Mouse (Mus musculus) cerebellum, adult 11 months (tissue): ENCODE results near the gene Arhgap35.
"Not testable (repeated sequence)": the region's sequence is repeated elsewhere in the genome, so short reads cannot be mapped to it uniquely, and the experiment has no call there.

Experiments
- DNase-seq: peaks from one replicate; pipeline ENCODE4 v3.0.0; 2022

The Arhgap35 gene

DNA sequence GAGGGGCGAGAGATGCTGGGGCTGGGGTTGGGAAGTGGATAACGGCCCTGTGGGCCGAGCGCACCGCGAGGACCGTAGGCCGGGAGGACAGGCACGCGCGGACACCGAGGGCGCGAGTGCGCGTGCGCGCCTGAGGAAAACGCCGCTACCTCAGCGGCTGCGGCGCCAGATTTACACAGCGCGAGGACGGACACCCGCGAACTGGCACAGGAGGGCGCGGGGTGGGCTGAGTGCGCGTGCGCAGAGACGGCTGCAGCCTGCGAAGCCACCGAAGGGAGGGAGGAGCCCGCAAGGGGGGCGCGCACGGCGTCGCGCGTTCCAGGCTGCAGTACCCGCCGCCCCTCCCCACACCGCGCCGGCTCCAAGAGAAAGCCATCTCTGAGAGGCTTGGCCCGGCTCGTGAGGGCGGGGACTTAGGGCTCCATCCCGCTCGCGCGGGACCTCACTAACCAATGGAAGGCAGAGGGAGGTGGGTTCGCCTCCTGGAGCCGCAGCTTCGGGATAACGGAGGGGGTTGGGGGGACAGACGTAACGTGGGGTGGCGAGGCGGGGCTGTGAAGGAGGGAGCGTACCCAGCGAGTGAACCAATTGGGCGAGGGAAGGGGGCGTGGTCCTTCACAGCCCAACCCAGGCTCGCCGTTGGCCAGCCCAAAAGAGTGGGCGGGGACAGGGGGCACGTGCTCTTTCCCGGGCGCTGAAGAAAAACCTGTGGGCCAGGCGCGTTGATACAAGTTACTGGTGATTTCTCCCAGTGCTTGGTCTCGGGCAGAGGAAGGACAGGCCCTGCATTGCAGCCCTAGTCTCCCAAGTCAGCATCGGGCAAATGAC, at the start of gene Arhgap35:
Arhgap35 (minus strand) TSS at position 106 of the 828 bp plus-strand sequence.
- DNase-seq = peak; percentile 100

DNA sequence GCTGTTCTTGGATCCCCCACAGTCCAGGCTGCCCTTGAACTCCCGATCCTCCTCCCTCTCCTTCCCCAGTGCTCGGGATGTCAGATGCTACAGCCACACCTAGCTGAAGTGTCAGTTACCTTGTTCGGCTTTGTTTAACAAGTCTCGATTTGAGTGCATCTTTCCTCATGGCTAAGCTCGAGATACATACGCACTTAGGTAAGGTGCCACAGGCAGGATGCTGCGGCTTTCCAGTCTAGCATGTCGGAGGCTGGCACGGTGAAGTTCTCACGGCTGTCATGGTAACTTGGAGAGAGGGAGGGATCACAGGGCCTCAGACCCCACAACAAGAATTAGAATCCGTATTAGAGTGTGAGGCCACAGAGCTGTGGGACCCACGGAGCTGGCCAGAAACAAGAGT, 29.5 kb upstream of the Arhgap35 start:
- DNase-seq = no peak

DNA sequence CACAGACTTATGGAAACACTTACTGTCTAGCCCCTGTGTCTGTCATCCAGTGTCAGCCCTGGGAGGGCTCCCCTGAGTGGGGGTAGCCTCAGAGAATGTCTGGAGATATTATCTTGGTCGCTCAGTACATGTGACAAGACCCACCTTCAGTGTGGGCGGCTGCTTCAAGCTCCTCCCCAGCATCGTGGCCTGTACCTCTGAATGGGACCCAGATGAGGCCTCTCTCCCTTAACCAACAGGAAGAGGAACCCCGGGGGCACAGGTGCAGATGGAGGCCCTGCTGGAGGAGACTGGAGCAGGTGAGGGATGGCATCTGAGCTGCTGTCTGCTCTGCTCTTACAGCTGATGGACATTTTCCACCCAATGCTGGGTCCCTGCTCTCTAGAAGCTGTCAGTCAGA, 28.3 kb upstream of the Arhgap35 start:
- DNase-seq = not testable (repeated sequence)

DNA sequence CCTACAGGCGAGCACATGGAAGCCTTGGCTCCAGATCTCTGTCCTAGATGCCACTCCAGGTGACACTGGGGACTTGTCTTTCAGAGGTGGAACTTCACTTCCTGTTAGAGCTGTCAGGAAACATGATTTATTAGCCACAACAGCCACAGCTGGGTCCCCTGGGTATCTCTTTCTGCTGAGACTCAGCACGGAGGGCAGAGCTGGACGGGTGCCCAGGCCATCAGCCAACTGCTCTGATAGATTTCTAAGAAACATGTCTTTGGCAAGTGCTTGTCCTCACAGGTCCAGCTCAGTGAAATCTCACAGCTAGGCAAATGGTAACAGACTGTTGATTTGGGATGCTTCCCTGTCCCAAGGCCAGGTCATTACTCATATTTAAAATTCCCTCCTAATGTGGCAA, 24.2 kb upstream of the Arhgap35 start:
- DNase-seq = no peak

DNA sequence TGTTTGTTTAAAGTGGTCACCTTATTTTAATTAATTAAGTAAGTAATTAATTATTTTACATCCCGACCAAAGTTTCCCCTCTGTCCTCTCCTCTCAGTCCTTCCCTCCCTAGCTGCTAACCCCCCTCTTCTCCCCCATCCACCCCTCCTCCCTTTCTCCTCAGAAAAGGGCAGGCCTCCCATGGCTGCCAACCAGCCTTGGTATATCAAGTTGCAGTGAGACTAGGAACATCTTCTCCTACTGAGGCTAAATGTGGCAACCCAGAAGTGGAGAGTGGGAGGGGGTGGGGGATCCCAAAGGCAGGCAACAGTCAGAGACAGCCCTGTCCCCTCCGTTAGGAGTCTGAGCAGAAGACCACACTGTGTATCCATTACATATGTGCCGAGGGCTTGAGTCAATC, 20.3 kb upstream of the Arhgap35 start:
- DNase-seq = no peak

DNA sequence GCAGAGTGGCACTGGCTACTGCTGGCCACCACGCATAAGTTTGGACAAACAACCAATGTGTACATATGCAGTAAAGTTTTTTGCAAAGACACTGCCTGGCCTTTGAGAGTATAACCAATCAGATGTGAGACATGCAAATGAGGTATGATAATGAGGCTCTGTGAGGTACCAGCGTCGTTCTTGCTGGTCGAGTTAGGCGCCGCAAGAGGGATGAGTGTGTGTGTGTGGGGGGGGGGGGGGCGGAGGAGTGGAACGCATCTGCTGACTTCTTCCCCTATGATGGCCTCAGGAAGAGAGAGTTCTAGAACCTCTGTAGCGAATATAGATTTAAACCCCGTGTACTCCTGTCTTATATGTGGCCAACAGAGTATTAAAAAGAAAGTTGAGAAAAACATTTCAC, 19.1 kb upstream of the Arhgap35 start:
- DNase-seq = not testable (repeated sequence)

DNA sequence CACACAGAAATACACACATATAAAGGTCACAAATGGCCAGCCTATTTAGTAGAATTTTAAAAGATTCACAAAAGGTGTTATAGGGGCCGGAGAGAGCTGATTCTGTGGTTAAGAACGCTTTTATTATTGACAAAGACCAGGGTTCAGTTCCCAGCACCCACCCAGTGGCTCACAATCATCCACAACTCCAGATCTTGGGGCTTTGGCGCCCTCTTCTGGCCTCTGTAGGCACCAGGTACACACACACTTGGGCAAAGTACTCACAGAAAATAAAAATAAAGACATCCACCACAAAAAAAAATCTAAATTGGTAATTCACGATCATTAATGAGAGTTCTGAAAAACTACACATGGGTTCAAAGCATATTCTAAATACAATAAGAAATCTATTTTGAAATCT, 17.1 kb upstream of the Arhgap35 start:
- DNase-seq = no peak

DNA sequence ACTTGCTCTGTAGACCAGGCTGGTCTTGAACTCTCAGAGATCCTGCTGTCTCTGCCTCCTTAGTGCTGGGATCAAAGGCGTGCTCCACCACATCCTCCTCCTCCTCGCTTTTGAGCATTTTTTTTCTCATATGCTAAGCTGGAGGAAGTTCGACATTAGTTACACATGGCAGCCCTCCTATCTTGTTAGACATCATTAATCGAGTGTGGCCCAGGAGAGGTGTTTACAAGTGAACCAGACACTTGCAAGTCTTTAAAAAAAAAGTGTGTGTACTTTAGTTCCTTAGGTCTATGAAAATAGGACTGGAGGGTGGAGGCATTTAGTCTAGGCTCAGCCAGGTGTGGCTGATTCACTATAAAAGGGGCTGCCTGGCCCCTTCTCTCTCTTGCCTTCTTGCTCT, 16.2 kb upstream of the Arhgap35 start:
- no peak for DNase-seq

DNA sequence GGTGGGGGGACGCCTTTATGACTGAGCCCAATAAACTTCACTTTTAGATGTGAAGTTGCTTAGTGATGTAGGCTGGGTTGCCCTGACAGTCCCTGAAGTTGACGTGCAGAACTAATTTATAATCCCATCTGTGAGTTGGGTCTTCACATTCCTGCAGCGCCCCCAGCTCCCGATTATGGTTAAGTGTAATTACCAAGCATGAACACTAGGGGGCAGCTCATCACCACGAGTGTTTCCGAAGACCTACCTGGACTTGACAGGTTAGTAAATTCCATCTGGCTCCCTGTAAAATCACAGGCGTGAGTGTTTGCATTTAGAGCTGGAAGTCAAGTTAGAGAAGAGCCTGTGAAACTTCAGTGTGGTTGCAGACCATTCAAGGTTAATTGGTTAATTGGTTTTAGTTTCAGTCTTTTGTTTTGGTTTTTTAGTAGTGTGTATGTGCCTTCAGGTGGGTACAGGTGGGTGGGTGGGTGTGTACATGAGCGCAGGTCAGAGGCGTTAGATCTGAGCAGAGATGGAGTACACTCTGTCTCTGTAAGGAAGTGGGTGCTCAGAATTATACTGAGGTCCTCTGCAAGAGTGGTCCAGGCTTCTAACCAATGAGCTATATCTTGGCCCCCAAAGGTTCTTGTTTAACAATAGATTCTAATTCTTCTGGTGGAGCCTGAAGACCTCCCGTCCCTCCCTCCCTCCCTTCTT, 15.0 kb upstream of the Arhgap35 start:
- peak; percentile 26 for DNase-seq

DNA sequence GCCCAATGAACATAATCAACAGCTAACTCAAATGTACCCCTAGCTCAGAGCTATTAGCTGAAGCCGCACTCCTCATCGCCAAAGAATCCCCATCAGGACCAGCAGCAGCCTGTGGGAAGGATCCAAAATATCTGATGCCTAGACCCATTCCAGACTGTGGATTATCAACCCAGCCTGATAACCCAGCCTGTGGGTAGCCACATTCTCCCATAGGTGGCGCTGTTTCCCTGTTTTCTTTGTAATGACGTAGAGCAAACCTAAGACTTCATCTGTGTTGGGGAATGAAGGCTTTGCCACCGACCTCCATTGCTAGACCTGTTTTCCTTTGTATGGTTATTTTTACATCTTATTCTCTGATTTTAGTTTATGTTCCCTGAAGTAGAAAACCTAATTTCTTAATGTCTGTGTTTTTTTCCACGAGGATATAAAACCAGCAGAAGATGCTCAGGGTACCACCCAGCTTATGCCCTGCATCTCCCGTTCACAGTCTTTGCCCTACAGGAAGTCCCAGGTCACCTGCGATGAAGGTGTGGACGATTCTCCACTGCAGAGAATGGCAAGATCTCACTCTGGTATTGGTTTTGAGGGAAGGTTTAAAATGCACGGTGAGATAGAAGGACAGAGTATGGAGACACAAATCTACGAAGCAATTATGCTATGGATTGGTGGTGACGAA, 13.4 kb upstream of the Arhgap35 start:
- DNase-seq = peak; percentile 46

DNA sequence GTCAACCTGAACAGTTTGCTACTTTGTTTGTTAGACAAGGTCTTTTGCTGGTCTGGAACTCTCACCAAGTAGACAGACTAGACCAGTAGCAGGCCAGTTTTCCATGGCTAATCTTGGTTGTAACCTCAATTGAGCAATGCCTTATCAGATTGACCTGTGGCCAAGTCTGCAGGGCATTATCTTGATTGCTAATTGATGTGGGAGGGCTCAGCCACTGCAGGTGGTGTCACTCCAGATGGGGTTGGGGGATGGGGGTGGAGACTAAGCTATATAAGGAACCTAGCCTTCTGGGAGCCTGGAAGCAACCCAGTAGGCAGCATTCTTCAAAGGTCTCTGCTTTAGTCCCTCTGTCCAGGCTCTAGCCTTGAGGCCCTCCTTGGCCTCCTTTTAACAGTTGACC, 8.9 kb upstream of the Arhgap35 start:
- DNase-seq = no peak

DNA sequence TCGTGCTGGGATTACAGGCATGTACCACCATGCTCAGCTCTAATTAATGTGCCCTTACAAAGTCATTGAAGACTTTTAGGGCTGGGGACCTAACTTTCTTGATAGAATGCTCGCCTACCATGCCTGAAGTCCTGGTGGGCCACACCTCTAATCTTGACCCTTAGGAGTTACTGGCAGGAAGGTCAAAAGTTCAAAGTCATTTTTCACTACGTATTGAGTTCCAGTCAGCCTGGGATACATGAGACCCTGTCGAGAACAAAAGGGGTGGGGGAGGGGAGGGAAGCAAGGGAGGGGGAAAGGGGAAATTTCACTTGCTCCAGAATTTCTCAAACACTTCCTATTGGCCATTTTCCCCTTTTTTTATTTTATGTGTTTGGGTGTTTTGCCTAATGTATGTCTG, 8.3 kb upstream of the Arhgap35 start:
- no peak for DNase-seq

DNA sequence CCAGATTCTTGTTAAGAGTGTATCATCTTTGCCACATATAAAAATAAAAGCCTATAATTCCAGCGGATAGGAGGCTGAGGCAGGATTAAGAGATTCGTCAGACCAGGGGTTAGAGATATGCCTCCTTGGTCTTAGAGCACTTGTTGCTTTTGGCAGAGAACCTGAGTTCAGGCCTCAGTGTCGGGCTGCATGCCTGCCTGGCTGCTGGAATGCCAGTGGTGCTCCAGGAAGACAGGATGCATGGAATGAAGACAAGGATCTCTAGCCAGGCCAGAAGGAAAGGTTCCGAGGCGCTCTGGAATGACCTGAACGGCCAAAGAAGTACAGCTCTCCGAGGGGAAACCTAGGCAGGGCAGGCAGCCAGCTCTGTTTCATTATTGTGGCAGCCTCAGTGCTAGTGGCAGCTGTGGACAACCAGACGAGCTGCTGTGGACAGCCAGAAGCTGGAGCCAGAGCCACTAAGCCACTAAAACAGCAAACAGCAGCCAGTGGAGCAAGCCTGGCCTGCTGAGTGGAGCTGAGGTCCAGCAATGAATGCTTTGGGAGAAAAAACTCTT, 6.4 kb upstream of the Arhgap35 start:
- DNase-seq = no peak

DNA sequence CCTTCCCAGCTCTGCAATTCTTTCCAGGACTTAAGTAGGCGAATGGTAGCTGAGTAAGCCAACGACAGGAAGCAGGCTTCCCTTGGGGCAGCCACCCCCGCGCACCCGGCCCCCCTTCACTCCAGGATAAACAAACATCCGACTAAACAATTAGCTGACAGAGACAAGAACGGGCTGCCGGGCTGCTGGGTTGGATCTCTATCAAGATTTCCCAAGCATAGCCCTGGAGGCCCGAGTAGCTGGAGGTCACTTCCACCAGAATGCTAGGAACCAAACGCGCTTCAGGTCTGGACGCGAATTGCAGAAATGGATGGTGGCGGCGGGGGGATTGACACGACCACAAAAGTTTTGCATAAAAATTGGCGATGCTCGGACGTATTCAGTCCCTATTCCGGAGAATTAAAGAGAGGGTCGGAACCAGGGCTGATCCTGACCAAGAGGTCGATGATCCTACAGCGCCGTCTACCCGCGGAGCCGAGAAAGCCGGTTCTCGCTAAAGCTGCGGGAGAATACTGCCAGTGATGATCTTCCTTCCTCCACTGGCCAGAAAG, 3.9 kb upstream of the Arhgap35 start:
- peak; percentile 51 for DNase-seq

DNA sequence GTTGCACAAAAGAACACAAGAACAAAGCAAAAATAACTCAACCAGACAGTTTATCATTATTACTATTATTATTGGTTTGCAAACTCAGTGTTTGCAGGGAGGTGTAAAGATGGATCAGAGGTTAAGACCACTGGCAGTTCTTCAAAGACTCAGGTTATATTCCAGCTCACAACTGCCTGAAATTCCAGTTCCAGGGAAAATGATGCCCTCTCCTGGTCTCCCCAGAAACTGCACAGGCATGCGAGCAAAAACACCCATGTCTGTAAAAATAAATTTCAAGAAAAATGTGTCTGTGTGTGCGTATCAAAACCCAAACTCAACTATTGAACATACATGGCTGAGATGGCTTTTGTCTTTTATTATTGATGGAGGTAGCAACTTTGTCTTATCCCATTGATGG, 2.3 kb upstream of the Arhgap35 start:
- DNase-seq = peak; percentile 55

DNA sequence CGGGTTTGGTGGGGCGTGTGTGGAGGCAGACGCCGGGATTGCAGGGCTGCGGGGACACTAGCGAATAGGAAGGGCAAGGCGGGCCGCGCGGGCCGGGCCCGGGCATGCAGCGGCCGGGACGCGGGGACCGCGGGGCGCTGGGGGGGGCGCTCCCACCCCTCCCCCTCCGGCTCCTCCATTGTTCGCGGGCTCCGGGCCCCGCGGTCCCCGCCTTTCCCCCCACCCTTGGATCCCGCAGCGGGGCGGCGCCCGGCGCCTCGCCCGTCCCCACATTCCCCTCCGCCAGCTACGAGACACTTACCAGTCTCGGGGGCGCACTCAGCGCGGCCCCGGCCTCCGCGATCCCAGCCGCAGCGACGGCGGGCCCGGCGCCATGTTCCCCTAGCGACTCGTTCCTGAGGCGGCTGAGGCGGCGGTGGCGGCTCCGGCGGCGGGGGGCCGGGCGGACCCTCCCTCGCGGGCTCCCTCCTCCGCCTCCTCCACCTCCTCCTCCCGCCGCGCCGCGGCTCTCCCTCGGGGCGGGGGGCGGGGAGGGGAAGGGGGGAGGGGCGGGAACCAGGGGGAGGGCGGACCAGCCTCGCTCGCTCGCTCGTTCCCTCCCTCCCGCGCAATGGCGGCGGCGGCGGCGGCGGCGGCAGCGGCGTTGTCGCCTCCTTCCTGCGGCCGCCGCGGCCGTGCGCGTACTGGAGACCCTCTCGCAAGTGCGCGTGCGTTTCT, 464 bp downstream of the Arhgap35 start:
- DNase-seq = peak; percentile 74

DNA sequence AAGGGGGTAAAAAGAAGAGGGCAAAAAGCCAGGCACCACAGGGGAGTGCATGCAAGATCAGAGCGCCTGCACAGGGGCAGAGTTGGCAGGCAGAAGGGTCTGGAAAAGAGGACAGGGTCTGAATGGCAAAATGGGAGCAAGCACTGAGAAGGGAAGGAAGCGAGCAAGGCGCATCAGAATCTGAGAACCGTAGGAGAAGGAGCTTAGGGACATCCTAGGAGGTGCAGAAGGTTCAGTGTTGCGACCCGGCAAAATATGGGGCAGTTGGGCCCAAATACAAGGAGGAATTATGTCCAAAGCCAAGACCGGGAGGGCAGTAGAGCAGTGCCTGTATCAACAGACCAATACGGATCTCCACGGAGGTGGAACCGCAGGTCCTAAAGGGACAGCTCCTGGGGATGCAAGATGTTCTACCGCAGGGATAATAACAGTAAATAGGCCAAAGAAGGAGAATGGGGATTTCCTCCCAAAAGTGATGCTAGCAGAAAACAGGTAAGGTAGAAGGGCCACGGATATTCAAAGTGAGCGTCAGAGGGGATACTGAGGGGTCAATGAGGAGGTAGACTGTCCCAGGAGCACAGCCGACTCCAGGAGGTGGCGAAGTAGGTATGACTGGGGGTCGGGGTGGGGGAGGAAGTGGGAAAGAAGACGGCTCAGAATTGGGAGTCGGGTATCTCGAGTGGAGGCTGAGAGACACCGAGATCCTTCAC, 1.2 kb downstream of the Arhgap35 start:
- DNase-seq = peak; percentile 51

DNA sequence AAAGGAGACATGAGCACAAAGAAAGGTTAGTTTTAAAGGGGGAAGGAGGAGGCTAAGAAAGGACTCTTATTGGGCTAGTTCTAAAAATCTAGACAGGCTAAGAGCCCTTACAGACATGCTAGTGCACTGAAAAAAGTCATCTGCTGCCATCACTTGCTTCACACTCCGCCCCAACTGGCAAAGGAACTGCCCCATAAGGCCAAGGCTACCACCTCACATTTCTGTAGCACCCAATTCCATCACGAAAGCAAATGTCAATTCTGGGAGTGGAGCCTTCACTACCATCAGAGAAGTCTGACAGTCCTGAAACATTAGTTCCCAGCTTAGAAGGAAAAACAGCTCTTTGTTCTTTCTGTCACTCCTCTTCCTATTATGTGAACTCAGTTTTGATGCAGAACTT, 4.4 kb downstream of the Arhgap35 start:
- DNase-seq = no peak

DNA sequence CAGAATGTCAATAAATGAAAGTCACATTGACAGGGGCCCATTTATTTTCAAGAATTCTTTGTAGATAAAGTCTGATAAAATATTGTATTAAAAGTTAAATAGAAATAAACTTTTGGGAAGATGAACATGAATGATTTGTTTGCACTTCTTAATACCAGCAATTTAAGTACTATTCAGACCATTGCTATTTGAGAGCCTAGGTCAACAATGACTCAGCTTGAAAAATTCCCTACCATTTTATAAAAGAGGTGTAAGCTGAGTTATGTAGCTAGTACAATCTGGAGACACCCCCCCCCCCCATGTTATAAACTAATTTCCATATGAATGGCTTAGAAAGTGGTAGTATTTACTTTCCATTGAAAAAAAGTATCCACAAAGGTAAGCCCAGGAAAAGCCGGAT, 5.8 kb downstream of the Arhgap35 start:
- DNase-seq = no peak

DNA sequence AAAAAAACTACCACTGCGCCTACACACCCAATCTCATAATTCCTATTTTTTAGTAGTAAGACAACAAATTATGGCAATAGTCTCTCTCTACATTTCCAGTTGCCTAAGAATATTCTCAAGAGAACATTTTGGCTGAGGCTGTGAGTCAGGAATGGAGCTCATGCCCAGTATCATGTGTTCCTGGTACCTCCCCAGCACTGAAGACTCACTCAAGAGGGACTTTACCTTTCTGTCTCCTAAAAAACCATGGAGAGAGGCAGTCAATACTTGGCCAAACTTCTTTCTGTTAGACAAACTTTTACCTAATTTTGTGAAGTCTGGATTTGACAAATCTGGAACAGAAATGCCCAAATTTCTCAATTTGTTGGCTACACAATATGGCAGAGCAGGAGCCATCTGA, 6.7 kb downstream of the Arhgap35 start:
- no peak for DNase-seq

DNA sequence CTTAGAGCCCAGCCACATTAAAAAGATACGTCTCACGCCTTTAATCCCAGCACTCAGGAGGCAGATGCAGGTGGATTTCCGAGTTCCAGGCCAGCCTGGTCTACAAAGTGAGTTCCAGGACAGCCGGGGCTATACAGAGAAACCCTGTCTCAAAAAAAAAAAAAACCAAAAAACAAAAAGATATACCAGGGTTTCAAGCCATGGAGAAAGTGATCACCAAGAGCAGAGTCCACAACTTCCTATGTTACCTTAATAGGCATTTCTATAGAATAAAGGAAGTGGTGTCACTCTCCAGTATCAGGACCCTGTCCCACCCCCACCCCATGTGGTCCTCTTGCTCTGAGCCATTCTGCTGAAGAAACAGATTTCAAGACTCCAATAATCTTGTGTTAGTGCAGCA, 8.0 kb downstream of the Arhgap35 start:
- not testable (repeated sequence) for DNase-seq

DNA sequence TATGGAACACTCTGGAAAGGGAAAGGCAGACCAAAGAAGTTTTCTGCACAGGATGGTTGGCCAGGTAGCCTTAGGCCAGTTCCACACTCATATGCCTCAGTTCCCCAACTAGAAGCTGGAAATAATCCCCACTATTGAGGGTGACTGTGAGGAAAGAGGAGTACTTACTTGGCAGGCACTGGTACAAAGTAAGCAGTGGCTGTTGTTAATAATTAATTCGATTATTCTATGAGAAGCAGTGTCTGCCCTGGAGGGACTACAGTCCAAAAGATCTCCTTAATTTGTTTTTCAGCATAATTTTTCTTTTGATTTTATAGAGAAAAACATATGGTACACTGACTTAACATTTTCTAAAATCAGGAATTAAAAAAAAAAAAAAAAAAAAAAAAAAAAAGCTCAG, 10.7 kb downstream of the Arhgap35 start:
- no peak for DNase-seq
